Mouse (Mus musculus): ENCODE measurements around the gene D17Wsu92e.

D17Wsu92e gene

GRCm38 (mm10) chr17:27821407-27822338, 1.2 kb upstream of the D17Wsu92e start:
- peak; percentile 27 for DNase-seq (ENCODE audit: low read depth, low spot score)

GRCm38 (mm10) chr17:27819971-27820567, 379 bp downstream of the D17Wsu92e start:
- DNase-seq (ENCODE audit: low read depth, low spot score), result peak; percentile 51

GRCm38 (mm10) chr17:27819521-27819970, 902 bp downstream of the D17Wsu92e start:
- DNase-seq (ENCODE audit: low read depth, low spot score), result peak; percentile 64

GRCm38 (mm10) chr17:27819011-27819410, 1.4 kb downstream of the D17Wsu92e start:
- no peak for DNase-seq (ENCODE audit: low read depth, low spot score)

- DNase-seq (ENCODE audit: low read depth, low spot score), result no peak
These were observed 5.8 kb downstream of the D17Wsu92e start for GRCm38 (mm10) chr17:27814606-27815005.

- no peak for DNase-seq (ENCODE audit: low read depth, low spot score)
These were observed 8.5 kb downstream of the D17Wsu92e start for GRCm38 (mm10) chr17:27811980-27812379.

- DNase-seq (ENCODE audit: low read depth, low spot score), result no peak
These were observed 9.7 kb downstream of the D17Wsu92e start for GRCm38 (mm10) chr17:27810569-27811331.

GRCm38 (mm10) chr17:27807542-27808078, 12.8 kb downstream of the D17Wsu92e start:
- DNase-seq (ENCODE audit: low read depth, low spot score), result peak; percentile 84

- no peak for DNase-seq (ENCODE audit: low read depth, low spot score)
These were observed 15.4 kb downstream of the D17Wsu92e start for GRCm38 (mm10) chr17:27804803-27805770.

GRCm38 (mm10) chr17:27804156-27804690, 16.2 kb downstream of the D17Wsu92e start:
- DNase-seq (ENCODE audit: low read depth, low spot score), result no peak

GRCm38 (mm10) chr17:27803752-27804151, 16.7 kb downstream of the D17Wsu92e start:
- no peak for DNase-seq (ENCODE audit: low read depth, low spot score)

GRCm38 (mm10) chr17:27800710-27801648, 19.5 kb downstream of the D17Wsu92e start:
- peak; percentile 49 for DNase-seq (ENCODE audit: low read depth, low spot score)

GRCm38 (mm10) chr17:27799771-27800584, 20.5 kb downstream of the D17Wsu92e start:
- DNase-seq (ENCODE audit: low read depth, low spot score), result peak; percentile 89

GRCm38 (mm10) chr17:27797341-27797872, 23.0 kb downstream of the D17Wsu92e start:
- DNase-seq (ENCODE audit: low read depth, low spot score), result no peak

- DNase-seq (ENCODE audit: low read depth, low spot score), result no peak
These were observed 23.7 kb downstream of the D17Wsu92e start for GRCm38 (mm10) chr17:27796780-27797179.

GRCm38 (mm10) chr17:27793144-27793543, 27.3 kb downstream of the D17Wsu92e start:
- DNase-seq (ENCODE audit: low read depth, low spot score), result no peak

- DNase-seq (ENCODE audit: low read depth, low spot score), result no peak
These were observed 27.9 kb downstream of the D17Wsu92e start for GRCm38 (mm10) chr17:27792516-27792915.

- no peak for DNase-seq (ENCODE audit: low read depth, low spot score)
These were observed 28.9 kb downstream of the D17Wsu92e start for GRCm38 (mm10) chr17:27791556-27791955.

Data from 3T3-L1 (cell line).